Mouse (Mus musculus) T-cell, adult 2 months (primary cell): ENCODE data around the gene B3gnt2.

Source experiments
- DNase-seq: peaks from one replicate; pipeline ENCODE4 v3.0.0; 2022; ENCODE audit warnings: low spot score

Gene B3gnt2

DNA sequence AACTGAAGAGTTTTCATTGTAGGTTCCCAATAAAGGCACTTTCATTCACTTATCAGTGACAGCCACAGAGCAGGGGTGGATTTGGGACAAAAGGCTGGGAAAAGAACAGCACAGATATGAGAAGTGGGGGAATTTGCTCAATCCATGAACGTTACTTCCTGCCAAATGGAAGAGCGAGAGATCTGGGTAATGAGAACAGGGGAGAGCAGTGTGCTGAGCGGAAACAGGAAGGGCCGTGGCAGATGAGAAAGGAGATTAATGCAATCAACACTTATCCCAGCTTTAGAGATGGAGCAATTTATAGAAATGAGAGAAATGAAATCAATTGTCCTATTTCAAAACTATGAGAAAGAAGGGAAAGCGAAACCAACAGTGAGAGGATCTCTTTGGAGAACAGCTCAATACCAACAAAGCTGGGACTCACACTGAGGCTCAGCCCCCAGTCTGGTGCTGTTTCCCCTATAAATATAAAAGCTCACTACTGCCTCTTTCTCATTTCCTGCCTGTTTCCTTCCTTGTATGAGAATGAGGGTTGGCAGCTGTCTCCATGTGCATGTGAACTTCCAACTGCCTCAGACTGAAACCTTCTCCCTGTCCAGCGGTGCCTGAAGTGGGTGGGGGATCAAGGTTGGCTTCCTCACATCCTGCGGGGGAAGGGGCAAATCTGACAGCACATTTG, 11.0 kb upstream of the B3gnt2 start:
- DNase-seq, result peak; percentile 36

DNA sequence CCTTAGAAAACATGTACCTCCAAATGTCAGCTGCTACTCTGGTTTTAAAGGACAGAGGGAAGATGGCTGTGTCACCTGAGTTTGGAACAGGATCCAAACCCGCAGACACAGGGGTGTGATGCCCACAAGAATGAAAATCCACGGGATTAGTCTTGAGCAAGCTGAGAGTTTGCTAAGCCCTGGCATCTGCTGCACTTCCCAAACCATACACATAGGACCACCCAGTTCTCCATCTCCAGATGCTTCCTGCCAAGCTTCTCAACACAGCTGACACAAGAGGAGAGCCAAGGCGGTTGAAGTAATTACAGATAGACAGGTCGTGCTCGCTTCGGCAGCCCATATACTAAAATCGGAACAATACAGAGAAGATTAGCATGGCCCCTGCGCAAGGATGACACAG, 7.8 kb upstream of the B3gnt2 start:
- DNase-seq, result no peak

DNA sequence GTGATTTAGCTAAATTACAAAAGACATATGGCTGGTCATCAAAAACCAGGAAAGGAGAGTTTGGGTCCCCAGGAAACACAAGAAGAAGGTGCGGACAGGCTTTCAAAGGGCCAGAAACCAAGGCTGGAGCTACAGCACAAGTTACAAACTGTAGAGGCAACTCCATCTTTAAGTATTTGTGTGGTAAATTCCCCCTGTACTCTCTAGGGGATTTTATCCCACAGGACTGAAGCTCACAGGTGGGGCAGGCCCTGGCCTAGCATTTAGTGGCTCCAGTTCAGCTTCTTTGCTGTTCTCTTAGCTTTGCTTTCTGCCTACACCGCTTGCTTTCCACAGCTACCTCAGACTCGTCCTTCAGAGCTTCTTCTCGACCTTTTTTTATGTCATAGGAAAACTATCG, 6.9 kb upstream of the B3gnt2 start:
- no peak for DNase-seq

DNA sequence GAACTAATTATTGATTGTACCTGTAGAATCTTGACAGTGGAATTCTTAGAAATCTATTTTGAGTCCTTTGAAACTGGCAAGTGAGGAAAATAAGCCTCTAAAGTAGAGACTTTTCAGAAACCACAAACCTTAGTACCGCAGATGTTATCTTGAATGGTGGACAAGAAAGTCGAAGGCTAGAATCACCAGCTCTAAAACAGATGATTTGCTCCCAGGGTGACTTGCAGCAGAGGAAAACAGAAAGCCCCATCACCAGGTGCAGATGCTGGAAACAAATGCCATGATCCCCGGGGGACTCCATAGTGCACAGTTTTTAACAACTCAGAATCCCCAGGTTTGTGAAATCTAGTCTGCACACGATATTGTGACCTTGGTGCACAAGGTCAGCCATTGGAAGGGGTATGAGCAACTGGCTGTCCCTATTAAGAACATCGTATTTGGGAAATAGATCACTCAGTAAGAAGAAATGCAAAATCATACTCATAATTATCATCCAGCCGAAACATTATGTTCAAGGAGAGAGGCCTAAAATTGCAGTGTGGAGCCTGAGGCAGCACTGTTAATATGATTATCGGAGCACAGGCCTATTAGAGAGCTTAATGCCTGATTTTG, 5.0 kb upstream of the B3gnt2 start:
- no peak for DNase-seq

DNA sequence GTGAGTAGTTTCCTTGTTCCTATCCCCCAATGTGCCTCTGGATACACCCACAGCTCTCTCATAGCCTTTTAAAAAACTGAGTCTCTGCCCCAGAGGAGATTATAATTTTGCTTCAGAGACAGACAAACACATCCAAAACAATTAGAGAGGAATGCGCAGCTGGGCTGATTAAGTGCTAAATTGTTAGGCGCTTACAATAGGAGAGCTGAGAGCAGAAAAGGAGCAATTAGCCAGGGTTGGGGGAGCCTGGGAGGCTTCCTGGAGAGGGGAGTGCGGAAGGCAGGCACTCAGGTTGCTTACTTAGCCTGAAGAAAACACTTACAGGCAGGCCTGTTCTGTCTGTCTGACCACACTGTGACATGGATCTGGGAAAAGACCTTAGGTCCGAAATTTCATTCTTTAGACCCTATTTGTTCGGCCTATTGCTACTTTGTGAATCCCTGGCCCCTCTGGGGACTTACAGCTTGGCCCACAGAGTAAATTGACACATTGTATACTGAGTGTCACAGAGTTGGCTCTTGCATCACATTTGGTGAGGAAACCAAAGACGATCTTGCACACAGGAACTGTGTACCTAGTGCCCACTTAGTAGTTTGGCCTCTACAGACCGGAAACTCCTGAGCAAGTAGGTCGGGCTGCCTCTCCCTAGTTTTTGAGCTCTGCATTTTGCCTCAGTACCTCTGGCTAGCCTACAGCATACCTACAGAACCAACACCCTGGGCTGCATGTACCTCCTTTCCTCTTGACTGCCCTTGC, 3.7 kb upstream of the B3gnt2 start:
- no peak for DNase-seq

DNA sequence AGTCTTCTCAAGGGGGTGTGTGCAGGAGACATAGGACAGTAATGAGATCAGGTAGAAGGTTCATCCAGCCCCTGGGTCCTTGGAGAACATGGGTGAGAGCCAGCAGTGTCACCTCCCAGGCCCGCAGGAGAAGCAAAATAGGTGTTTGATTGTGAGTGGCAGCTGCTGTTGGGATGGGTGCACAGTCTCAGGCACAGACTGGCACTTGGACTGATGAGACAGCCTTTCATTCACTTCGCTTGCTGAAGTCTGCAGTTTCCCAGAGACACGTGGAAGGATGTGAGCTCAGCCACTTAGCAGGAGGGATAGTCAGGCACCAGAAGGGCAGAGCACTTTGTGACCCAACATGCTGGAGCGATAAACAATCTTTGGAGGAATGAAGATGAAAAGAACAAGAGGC, 2.8 kb upstream of the B3gnt2 start:
- no peak for DNase-seq

DNA sequence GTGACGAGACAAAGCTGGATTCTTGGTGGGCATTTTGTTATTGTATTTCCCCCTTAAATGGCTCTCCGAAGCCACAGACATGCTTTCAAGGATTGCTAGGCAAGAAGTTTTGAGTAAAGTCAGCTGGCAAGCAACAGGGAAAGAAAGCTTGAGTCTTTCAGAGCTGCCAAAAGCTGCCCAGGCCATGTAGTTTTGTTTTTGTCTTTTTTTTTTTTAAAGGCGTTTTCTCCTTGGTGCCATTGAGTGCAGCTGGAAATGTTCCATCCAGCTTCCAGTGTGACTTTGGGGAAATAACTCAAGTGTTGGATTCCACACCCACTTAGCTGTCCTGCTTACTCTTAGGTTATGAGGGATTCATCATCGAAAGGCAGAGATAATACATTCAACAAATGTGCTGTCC, 554 bp upstream of the B3gnt2 start:
- DNase-seq, result no peak

DNA sequence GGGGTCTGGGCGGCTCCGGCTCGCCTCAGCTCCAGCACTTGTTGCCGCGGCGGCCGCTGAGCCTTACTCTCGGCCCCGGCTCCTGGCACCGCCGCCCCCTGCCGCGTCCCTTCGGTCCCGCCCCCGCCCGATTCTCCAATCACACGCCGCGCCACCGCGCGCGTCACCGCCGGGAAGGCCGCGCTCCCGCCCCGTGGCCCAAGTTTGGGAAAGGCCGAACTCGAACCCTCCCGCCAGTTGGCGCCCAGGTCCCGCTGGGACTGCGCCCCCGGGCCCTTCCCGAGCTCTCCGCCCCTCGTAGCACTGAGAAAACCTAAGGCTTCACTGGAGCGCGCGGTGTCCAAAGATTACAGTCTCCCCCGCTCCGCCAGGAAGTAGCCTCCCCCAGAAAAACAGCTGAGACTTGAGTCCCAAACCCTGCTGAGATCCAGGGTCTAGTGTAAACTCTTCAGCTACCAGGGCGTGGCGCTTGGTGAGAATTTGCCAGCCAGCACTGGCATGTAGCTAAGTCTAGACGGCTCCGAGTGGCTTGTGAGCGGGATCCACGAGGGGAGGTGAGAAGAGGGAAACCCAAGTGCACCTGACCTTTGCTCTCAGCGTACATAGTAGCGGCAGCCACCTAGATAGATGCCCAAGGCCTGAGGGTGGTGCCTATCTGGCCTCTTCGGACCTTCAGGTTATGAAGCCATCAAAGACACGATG, 977 bp downstream of the B3gnt2 start:
- DNase-seq, result peak; percentile 86

DNA sequence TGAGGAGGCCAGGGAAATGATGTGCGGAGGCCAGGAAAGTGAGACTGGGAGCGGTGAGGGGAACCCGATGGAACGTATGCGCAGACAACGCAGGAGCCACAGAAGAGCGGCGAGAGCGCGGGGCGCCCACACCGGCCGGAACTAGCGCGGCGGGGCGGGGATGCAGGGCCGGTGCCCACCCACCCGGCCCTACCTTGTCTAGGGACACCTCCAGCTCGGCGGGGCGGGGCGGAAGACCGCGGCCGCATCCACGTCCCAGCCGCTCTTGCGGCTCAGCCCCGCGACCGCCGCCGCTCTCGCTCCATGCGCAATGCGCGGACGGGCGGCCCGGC, 1.5 kb downstream of the B3gnt2 start:
- peak; percentile 30 for DNase-seq

DNA sequence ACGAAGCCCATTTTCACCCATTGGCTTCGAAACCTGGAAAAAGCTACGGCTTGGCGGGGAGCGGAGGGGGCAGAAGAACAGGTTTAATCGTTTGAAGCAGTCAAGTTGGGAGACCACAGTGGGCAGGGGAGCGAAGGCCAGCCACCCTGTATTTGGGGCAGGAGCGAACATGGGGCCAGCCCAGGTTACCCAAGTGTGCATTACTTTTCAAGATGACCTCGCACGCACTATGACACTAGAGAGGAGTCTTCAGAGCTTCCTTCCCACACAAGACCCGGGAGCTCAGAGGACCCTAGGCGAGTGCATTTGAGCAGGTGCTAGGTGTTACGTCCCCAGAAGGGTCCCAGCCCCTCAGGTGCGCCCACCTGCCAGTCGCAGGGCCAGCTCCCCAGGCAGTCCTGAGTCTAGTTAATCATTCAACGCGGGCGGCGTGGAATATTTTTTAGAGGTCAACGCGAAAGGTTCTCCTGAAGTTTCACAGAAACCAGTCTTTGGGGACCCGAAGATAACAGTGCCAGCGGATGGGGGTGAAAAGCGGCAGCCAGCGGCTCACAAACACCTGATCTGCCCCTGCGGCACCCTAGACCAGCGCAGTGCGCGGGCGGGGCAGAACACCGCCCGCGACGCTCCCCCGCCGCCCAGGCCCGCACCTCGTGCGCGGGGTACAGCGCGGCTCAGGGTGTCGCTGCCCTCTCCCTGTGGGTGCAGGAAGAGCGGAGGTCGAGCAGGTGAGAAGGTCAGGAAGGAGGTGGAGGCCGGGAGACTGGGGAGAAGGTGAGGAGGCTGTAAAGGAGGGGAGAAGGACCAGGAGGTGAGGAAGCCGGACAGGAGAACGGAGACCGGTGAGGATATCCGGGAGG, 2.1 kb downstream of the B3gnt2 start:
- DNase-seq, result peak; percentile 59

DNA sequence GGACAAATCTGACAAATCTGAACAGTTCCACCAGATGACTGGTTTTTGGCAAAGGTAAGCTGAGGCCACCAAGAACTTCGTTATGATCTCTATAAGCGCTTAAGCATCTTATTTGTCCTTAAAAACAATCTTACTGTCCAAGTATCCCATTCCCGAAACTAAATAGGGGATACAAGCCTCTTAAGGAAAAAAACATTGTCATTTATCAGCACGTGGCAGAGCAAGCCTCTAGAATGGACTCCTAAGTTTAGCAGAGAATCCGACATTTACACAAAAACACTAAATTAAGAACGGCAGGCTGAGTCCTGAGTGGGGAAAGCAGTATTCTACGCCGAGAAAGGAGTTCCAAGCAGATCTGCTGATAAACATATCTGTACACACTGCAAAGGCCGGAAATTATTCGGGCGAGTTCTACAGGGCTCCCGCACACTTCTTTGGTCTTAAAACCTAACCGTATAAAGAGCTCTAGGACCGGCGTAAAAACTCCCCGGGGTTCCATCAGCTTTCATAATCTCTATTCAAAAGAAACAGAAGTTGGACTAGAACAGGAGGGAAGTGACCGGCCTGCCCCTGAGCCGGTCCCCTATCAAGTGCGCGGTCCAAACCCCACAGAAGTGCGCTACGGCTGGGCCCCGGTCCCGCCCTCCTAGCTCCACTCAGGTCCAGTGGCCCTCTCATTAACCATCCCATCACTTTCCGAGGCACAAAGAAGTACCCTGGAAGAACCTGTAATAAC, 2.9 kb downstream of the B3gnt2 start:
- peak; percentile 38 for DNase-seq

DNA sequence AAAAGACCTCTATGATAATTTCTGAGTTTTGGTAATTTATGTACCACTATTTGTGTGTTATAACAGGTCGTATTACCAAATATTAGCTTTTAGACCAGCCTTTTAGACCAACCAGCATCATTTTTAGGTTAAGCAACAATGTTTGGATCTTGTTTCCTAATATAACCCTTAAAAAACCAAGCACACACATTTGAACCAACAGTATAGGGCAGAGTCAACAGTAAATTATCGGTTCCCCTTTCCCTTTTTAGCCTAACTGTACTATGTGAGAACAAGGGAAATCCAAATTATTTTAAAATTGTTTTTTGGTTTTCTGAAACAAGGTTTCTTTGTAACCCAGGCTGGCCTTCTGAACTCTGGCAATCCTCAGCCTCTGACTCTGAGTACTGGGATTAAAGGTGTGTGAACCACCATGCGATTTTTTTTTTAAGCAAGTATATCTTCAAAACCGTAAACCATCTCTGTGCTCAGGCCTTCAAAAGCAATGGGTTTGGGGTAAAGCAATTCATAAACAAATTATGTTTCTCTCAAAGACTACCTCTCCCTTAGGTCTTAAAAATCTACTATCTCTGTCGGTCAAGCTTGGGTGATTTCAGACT, 3.6 kb downstream of the B3gnt2 start:
- no peak for DNase-seq

DNA sequence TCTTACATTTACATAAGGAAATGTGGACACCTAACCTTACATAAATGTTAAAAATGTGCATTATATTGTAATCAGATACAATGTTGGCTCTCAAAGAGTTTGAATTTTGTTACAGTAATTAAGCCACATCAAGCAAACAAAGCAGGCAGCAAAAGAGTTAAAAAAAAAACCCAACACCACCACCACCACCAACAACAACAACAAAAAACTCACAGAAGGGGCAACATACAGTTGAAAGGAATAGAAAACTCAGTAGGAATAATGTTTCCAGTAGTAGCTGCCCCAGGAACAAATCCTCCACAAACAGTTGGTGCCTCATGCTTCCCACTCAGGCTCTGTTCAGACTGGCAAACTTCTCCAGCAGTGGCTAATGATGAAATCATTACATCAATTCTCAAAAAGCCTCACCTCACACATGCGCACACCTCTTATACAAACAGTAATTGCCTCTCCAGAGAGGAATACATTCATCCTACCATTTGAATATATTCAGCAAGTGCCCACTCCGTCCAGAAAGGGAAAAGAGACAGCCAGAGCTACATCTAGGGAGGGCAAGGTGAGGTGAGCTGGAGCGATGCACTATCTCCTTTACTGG, 4.3 kb downstream of the B3gnt2 start:
- DNase-seq, result no peak

DNA sequence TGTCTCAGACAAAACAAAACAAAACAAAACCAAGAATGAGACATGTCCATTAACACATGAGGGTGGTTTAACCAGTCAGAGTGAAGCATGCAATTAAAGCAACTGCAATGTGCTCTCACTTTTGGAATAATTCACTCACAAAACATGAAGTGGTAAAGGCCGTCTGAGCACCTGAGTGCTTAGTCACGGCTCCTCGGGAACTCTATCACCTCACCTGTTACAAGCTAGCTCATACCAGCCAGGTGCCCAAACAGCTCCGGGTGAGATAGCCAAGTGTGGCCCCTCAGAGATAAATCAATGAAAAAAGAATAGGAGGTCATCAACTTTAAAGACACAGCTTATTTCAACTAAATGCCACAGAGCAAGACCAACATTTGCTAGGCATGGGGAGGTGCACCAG, 6.2 kb downstream of the B3gnt2 start:
- DNase-seq, result no peak

DNA sequence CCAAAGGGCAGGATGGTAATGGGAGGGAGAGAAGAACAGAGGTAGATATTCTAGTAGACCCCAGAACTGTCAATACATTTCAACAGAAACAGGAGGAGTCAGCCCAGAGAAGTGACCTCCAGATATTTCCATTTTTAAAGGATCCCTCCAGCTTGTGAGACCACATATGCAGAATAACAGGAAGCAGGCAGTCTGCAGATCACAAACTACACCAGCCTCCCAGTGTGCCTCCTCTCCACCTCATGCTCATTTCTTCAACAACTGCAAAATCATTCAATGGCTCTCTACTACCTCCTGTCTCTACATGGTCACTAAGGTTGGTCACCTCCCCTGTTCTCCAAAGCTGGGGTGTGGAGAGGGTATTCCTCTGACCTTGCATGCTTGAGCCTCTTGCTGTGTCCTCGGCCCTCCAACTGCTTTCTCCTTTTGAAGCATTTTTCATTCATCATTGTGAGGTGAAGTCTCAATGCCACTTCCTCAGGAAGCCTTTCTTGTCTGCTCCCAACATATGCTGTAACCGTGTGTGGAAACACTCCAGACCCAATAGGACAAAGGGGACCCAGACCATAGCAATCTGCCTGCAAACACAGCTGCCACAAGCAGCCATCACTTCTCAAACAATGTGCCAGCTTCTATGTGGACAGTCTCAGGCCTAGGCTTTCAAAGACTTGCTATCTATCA, 7.1 kb downstream of the B3gnt2 start:
- DNase-seq, result peak; percentile 53

DNA sequence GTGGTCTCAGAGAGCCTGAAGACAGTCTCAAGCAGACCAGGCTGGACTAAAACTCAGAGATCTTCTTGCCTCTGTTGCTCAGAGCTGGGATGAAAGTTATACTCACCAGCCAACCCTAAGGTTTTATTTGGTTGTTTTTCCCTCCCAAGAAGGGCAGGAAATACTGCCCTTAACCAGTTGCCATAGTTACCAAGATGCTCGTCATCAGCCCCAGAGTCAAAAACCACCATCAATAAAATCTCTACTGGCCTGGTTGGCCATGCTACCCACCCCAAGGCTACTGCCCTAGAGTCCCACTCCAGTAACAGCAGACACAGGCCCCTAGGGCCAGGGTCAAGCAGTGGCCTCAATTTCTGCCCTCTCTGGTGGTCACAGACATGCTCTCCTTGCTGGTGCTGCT, 8.3 kb downstream of the B3gnt2 start:
- peak; percentile 50 for DNase-seq

DNA sequence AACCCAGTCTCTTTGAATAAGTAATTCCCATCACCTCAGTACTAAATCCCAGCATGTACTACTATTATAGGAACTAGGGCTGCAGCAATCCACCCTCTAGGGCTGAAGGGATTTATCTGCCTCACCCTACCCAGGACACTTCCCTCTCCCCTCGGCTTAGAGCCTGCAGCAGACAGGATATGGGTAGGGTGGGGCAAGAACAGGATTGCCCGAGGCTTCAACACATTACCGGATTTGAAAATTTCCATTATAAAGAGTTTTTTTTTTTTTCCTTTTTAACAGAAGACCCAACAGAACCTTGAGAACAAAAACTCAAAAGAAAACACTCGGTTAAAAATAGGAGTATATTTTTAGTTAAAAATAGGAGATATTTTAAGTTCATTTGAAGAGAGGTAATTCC, 9.3 kb downstream of the B3gnt2 start:
- peak; percentile 40 for DNase-seq

DNA sequence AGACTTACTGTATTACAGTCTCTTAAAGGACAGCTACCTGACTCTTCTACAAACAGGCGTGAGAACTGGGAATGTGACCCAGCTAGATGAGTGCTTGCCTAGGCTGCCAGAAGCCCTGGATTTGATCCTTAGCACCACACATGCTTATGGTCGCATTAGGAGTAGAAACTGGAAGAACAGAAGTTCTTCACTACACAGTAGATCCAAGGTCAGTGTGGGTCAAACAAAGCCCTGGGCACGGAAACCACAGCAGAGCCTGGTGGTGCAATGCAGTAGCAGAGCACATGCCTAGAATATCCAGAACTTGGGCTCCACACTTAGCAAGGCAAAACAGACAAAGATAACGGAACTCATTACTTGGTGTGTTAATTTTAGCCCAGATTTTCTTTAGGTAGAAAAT, 10.7 kb downstream of the B3gnt2 start:
- no peak for DNase-seq

DNA sequence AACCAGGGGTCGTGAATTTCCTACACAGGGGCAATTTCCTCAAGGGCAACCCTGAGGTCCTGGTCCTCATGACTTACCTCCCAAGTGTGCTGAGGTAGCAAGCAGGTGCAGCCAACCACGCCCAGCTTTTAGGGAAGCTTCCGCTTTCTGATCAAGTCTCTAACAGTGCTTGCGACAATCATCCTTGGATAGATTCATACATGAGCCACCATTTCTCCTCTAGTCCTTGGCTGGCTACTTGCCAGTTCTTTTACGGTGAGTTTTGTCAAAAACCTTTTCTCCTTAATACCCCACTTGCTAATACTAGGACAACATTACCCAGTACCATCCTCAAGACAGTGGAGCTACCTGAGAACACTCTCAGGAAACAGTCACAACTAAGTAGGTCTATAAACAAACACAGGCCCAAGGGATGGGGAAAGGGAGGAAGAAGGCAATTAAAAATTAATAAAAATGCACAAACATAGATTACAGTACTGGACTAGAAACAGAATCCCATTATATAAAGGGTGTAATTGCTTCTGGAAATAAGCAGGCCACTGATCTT, 12.0 kb downstream of the B3gnt2 start:
- DNase-seq, result no peak
